Mouse (Mus musculus): Measurements from ENCODE around the gene Tbl1xr1.

Tbl1xr1 gene

GRCm38 (mm10) chr3:22076561-22076935 lies at the start of gene Tbl1xr1:
Gene Tbl1xr1 (plus strand): TSS chr3:22076652.
- peak; percentile 97 for DNase-seq (ENCODE audit: low read depth, low spot score)

DNA sequence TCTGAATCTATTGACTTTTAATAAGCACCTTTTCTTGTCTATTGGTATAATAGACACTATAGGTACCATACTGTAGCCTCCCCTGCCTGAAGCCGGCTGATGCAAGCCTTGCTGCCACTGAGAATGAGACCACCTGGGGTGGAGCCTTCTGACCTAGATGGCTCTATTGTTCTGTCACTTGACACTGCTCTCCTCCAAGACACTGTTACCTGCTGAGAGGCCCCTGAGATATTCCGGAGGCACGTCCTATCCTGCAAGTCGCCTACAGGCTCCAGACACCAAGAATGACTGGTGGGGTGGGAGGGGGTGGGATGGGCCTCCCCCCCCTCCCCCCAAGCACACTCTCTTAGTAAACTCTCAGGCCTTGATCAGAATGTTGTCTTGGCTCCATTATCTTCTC lies 38.4 kb upstream of the Tbl1xr1 start:
- DNase-seq (ENCODE audit: low read depth, low spot score), result no peak

DNA sequence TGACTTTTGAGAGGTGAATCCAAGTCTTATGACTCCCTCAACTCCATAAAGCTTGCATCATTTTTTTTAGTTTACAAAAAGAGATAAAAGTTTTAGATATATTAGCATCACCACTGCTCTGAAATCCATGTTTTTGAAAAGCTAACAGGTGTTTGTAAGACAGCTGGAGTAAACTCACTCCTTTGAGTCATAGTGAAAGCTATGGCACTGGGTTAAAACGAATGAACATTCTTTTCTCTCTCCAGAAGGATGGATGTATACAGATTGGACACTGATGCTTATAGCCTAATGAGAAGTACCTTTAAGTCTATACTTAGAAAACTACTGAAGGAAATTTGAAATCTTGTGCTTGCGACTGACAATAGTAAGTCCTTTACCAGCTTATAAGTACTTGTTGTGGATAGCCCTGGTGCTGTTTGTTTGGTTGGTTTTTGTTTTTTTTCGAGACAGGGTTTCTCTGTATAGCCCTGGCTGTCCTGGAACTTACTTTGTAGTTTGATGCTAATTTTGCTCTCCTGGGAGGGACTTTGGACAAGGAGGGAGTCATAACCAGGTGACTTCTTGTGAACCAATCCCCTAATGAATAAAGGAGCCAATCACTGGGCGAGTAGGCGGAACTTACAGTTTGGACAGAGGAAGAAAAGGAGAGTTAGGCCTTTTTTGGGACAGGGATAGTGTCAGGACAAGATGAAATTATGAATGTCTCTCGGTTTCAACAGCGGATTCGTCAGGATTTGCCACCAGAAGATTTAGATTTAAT lies 37.2 kb upstream of the Tbl1xr1 start:
- no peak for DNase-seq (ENCODE audit: low read depth, low spot score)

- DNase-seq (ENCODE audit: low read depth, low spot score), result no peak
These were observed 35.8 kb upstream of the Tbl1xr1 start for GRCm38 (mm10) chr3:22040627-22041026.

DNA sequence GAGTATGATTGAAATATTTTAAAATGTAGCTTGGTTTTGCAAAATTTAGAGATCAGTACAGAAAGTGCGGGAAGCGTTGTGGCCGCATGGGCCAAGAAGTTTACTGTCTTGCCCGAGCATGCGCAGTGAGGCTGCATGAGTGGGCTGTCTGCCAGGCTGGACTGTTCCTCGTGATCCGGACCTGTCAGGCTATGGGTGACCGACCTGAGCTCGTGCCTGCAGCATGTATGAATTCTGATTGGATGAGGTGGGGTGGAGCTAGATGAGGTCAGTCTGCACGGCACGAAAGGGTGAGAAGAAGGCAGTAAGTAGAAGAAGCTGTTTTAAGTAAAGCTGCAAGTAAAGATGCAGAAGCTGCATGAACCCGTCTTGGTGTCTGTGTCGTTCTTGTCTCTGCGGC lies 29.2 kb upstream of the Tbl1xr1 start:
- no peak for DNase-seq (ENCODE audit: low read depth, low spot score)

DNA sequence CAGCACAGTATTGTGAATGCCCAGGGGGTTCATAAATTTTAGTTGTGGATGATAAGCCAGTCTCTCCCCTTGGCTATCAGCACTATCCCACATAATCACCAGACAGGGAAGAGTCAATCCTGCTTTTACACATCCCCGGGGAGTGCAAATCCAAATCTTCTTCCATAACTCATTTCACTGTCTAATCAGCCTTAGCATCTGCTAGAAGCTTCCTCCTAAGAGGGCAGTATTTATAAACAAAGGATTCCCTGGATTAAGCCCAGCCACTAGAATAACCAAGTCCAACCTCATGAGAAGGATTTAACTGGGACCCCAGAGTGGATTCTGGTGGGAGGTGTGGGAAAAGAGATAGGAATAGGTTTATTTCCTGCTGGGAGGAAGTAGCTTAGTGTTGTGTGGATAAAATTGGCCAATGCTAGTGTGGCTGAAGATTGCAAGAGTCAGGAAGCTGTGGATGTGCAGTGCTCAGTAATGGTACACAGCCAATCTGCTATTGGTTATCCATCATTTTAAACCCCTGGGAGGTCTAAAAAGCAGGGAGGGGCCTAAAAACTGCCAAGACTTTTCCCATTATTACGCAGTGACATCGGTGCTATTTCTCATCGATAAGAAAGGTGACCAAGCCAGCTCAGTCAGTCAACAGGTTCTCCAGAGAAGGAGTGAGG lies 19.7 kb upstream of the Tbl1xr1 start:
- DNase-seq (ENCODE audit: low read depth, low spot score), result no peak

DNA sequence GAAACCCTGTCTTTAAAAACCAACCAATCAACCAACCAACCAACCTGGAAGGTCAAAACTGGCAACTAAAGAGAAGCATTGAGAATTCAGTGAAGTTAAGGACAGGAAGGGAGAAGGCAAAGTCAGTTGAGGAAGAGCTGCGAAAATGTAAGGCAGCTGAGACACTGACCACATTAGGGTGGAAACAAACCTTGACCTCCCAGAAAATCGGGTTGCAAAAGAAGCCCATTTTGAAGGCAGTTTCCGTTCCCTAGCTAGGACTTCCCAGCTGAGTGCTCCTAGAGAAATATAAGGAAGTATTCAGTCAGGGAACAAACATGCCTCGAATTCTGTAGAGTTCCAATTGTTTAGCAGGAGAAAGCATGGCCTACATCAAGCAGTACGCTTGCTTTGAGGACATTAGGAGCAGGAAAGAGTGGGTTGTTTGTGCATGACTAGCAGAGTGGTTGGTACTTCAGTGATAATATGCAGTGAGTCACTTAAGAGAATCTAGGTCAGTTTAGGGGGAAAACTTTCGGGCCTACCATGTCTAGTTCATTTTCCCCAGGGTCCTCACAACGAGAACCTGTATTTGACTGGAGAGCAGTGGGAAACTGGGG lies 18.1 kb upstream of the Tbl1xr1 start:
- peak; percentile 49 for DNase-seq (ENCODE audit: low read depth, low spot score)

DNA sequence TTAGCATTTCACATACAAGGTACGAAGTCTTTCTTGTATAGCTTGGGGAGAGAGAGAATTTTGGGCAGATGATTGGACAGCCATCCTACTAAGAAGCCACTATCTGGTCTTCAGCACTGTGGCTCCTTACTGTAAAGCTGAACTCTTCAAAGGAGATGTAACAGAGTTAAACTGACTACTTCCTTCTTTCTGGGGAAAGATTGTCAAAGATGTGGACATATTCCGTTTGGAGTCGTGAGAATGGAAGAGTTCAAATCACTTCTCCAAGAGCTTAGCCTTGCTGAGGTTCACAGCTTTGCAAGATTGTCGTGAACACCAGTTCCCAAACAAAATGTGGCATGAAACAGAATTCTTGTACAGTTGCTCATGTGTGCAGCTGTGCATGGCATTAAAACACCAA lies 15.3 kb upstream of the Tbl1xr1 start:
- no peak for DNase-seq (ENCODE audit: low read depth, low spot score)

DNA sequence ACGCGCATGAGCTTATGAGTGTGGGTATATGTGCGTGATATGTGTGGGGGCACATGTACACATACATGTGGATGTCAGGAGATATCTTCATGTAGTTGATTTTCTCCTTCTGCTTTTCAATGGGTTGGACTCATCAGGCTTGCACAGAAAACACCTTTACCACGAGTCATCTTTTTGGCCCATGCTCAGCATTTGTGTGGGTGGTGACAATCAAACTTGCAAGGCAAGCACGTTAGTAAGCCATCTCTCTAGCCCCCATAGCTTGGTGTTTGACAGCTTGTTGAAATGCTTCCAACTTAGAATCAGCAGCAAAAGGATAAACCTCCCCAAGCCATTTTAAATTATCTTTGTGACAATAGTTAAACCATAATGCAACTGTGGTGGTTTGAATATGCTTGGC lies 7.8 kb upstream of the Tbl1xr1 start:
- peak; percentile 71 for DNase-seq (ENCODE audit: low read depth, low spot score)

- DNase-seq (ENCODE audit: low read depth, low spot score), result no peak
These were observed 2.5 kb upstream of the Tbl1xr1 start for GRCm38 (mm10) chr3:22073916-22074315.

DNA sequence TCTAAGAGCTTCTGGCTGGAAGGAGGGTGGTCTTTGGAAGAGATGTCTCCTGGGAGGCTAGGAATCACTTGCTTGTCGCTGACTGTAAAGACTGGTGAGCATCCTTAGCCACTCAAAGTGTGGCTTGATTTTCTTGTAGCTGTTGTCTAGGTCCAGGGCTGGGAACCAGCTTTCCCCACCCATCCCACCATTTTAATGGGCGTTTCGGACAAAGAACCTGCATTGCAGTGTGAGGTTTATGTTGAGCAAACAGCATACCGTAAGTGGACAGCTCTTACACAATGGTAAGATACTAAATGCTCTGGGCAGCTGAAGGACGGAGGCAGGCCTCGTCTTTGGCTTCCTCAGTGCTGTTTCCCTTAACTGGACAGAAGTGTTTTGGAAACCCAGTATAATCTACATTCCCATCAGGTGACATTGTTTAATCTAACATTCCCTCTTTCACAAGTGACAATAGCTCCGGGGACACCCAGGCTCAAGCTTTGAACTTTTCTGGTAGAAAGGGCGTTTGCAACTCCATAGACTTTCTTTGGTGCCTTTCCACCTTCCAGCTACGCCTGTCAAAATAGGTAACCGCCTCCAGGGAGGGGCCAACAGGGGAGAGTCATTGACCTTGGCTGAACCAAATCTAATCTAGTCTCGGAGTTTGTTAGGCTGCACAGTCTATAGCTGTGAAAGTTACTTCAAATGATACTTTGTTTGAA lies 1.7 kb upstream of the Tbl1xr1 start:
- peak; percentile 61 for DNase-seq (ENCODE audit: low read depth, low spot score)

GRCm38 (mm10) chr3:22075517-22075886 lies 950 bp upstream of the Tbl1xr1 start:
- DNase-seq (ENCODE audit: low read depth, low spot score), result no peak

GRCm38 (mm10) chr3:22075887-22076560 lies 428 bp upstream of the Tbl1xr1 start:
- peak; percentile 92 for DNase-seq (ENCODE audit: low read depth, low spot score)

DNA sequence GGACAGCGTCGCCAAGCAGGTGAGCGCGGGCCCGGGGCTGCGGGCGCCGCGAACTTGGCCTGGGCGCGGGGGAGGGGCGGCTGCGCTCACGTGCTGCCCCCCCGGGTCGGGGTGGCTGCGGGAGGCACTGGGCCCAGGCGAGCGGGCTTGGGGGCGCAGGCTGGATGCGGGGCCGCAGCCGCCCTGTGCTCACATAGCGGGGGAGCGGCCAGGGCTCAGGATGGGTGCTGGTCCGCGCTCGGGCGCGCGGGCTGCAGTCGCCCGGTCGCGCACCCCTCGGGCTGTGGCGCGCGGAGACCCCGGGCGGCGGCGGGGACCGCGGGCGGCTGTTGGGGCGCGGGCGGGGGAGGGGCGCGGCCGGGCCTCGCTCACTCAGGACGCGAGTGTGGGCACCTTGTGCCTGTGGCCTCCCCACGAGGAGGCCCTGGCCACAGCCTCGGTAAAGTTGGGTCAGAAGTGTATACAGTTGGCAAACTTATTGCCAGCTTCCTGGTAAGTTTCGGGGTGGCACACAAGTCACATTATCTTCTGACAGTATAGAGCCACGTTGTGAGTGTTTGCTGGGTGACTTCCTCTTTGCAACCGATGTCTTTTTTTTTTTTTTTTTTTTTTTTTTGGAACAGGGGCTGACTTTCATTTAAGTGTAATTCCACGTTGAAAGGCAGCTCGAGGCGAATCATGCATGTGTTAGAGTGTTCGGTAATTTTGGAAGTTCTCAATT lies 644 bp downstream of the Tbl1xr1 start:
- DNase-seq (ENCODE audit: low read depth, low spot score), result peak; percentile 55

DNA sequence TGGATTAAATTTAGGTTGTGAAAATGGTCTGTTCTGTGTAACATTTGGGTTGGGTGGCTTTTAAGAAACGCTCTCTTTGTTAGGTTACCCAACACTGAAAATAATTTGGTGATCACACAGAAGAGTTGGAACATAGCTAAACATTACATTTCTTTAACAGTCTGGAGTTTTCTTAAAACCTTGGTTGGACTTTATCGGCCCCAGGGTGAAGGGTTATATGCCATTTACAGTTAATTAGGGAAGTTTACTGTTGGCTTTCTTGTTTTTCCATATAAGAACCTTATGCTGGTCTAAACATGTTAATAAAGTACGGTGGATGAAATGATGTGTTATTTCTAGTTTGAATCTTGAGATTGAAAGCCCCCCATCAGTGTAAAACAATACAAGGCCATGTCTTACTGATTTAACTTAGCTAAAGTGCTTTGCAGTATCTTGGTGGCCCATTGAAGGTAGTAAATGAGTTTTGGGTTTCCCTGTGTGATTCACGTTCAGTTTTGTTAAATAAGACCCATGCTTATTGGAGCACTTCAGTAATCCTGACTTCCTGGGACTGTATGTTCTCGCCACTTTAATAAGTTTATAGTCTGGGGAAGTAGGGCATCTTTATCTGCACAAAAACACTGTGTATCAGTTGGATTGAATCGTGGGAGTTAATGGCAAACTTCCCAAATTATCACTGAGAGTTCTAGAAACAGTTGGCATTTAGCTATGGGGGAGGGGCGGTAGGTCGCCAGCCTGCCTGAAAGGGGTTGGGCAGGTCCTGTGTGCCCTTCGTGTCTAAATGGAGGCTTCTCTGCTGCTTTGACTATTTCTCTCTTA lies 1.4 kb downstream of the Tbl1xr1 start:
- peak; percentile 72 for DNase-seq (ENCODE audit: low read depth, low spot score)

- DNase-seq (ENCODE audit: low read depth, low spot score), result no peak
These were observed 2.1 kb downstream of the Tbl1xr1 start for GRCm38 (mm10) chr3:22078529-22078928.

- DNase-seq (ENCODE audit: low read depth, low spot score), result no peak
These were observed 5.4 kb downstream of the Tbl1xr1 start for GRCm38 (mm10) chr3:22081869-22082268.

- no peak for DNase-seq (ENCODE audit: low read depth, low spot score)
These were observed 6.4 kb downstream of the Tbl1xr1 start for GRCm38 (mm10) chr3:22082823-22083222.

GRCm38 (mm10) chr3:22084222-22084996 lies 8.0 kb downstream of the Tbl1xr1 start:
- no peak for DNase-seq (ENCODE audit: low read depth, low spot score)
